Mouse (Mus musculus) cerebellum, adult 9-11 months (tissue): ENCODE data around the gene Dnajc7.
"Not testable (repeated sequence)": the region's sequence is repeated elsewhere in the genome, so short reads cannot be mapped to it uniquely, and the experiment has no call there.

Source experiments
- DNase-seq: peaks from one replicate; pipeline ENCODE4 v3.0.0; 2022

Gene Dnajc7

DNA sequence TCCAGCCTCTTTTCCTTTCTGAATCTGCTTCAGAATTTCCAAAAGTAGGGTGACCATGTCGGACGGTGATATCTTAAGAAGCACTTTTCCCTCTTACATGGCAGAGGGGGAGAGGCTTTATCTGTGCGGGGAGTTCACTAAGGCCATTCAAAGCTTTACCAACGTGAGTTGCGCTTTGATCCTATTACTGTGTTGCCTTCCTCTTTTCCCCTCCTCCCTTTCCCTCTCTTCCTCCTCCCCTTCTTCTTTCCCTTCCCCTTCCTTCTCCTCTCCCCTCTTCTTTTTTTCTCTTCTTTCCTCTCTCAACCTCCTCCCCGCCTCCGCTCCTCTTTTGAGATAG lies 74.3 kb downstream of the Dnajc7 start:
- DNase-seq, result no peak

DNA sequence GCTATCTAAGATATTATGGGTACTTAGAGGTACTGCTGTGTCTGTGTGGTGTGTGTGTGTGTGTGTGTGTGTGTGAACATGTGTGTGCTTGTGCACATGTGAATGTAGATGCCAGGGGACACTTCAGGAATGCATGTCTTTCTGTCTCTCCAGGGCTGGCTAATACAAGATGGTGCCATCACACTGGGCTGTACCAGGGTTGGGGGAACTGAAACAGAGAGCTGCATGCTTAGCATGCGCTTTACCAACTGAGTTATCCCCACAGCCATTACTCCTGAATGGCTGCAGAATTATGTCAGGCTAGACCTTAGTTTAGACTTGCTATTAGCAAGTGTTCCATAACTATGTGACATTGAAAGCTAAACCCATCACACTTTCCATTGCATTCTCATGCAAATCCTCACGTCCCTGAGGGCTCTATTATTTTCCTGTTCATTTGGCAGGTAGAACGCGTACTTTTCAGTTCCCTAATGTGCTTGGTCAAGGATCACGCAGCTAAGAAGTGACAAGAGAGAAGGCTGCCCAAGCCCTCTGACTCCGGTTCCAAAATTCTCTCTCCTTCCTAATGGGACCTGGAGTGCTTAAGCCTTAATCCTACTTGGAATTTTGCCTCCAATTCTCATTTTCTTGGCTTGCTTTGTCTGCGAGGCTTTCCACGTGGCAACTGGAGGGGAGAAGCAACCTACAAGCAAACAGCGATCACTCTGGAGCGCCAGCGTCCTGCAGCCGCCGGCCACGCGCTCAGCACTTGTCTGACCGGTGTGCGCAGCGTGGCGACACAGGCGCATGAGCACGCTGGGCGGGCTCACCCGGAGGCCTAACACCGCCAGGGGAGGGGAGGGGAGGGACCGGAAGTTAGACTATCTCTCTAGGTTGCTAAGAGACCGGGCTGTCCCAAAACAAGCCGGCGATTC lies 74.9 kb downstream of the Dnajc7 start, which contains the start of gene Ttc25:
Ttc25 (plus strand) TSS at position 776 of the 914 bp plus-strand sequence.
- DNase-seq, result no peak

- DNase-seq, result no peak
Observed at GRCm38 (mm10) chr11:100541577-100541976, 78.4 kb downstream of the Dnajc7 start.

GRCm38 (mm10) chr11:100540966-100541365 lies 79.0 kb downstream of the Dnajc7 start:
- DNase-seq, result no peak

- DNase-seq, result no peak
Observed at GRCm38 (mm10) chr11:100536466-100536865, 83.5 kb downstream of the Dnajc7 start.

GRCm38 (mm10) chr11:100535996-100536395 lies 84.0 kb downstream of the Dnajc7 start:
- DNase-seq, result no peak

- DNase-seq, result not testable (repeated sequence)
Observed at GRCm38 (mm10) chr11:100534821-100535220, 85.1 kb downstream of the Dnajc7 start.

DNA sequence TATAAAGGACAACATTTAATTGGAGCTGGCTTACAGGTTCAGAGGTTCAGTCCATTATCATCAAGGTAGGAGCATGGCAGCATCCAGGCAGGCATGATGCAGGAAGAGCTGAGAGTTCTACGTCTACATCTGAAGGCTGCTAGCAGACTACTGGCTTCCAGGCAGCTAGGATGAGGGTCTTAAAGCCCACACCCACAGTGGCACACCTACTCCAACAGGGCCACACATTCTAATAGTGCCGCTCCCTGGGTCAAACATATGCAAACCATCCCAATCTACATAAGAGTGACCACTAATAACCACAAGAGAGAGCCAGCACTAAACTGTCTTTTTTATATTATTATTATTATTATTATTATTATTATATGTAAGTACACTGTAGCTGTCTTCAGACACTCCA lies 85.6 kb downstream of the Dnajc7 start:
- not testable (repeated sequence) for DNase-seq

DNA sequence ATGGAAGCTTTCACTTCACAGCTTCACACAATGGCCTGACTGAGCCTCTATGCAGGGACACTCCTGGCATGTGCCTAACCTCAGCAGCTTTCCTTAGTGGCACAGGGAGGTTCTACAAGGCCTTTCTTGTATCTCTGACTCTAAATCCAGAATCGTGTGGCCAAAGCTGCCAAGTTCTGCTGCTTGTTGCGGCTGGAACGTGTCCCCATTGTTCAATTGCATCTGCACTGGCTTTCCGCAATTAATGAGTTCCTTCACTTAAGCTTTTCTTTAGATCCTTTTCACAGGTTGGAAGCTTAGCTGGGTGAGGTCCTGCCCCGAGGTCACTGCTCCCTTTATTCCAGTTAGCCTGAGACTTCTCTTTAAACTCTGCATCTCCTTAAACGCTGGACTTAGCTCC lies 86.1 kb downstream of the Dnajc7 start:
- no peak for DNase-seq
